Mouse (Mus musculus) right cerebral cortex, postnatal 10 days (tissue): Measurements from ENCODE around the gene Polg2.
A peak's percentile ranks its signal among the peaks of the same experiment; 100 is the strongest.
"Not testable (repeated sequence)": the region's sequence is repeated elsewhere in the genome, so short reads cannot be mapped to it uniquely, and the experiment has no call there.

ENCODE experiments used
- DNase-seq, 2 experiments: peaks; one replicate each; pipeline ENCODE4 v3.0.0; 2021; ENCODE audit warnings: low spot score in 2 of 2

Polg2 gene

GRCm38 (mm10) chr11:106762139-106762799 is 17.1 kb downstream of the Polg2 start:
- DNase-seq, result no peak

GRCm38 (mm10) chr11:106760511-106760910 is 18.8 kb downstream of the Polg2 start:
- DNase-seq, result no peak

- no peak for DNase-seq
Measured at GRCm38 (mm10) chr11:106759028-106759427, 20.3 kb downstream of the Polg2 start.

GRCm38 (mm10) chr11:106755583-106755982 is 23.8 kb downstream of the Polg2 start:
- no peak for DNase-seq

- DNase-seq, result no peak
Measured at GRCm38 (mm10) chr11:106753314-106753713, 26.0 kb downstream of the Polg2 start.

GRCm38 (mm10) chr11:106752103-106752502 is 27.2 kb downstream of the Polg2 start:
- peak; percentile 39 to 47 for DNase-seq

GRCm38 (mm10) chr11:106751039-106752018 is 28.0 kb downstream of the Polg2 start, which contains the start of gene Milr1:
TSS of gene Milr1 (plus strand) at chr11:106751226.
- no peak for DNase-seq

- DNase-seq, result no peak
Measured at GRCm38 (mm10) chr11:106750121-106750751, 29.1 kb downstream of the Polg2 start, which contains the start of gene Pecam1. TSS of gene Pecam1 (minus strand) at chr11:106750628.

GRCm38 (mm10) chr11:106749557-106750120 is 29.7 kb downstream of the Polg2 start:
- DNase-seq, result not testable (repeated sequence)

- no peak for DNase-seq
Measured at GRCm38 (mm10) chr11:106744949-106745348, 34.4 kb downstream of the Polg2 start.

GRCm38 (mm10) chr11:106742388-106742841 is 36.9 kb downstream of the Polg2 start:
- DNase-seq, result no peak

- no peak for DNase-seq
Measured at GRCm38 (mm10) chr11:106741826-106742225, 37.5 kb downstream of the Polg2 start.

- peak; percentile 57 to 58 for DNase-seq
Measured at GRCm38 (mm10) chr11:106741232-106741631, 38.1 kb downstream of the Polg2 start.

GRCm38 (mm10) chr11:106740724-106741123 is 38.6 kb downstream of the Polg2 start:
- not testable (repeated sequence) for DNase-seq

- DNase-seq, result no peak
Measured at GRCm38 (mm10) chr11:106739116-106739515, 40.2 kb downstream of the Polg2 start.

- DNase-seq, result peak; percentile 69 to 74
Measured at GRCm38 (mm10) chr11:106737178-106737621, 42.1 kb downstream of the Polg2 start.

- no peak for DNase-seq
Measured at GRCm38 (mm10) chr11:106736614-106737013, 42.7 kb downstream of the Polg2 start.

- no peak for DNase-seq
Measured at GRCm38 (mm10) chr11:106730714-106731113, 48.6 kb downstream of the Polg2 start.

GRCm38 (mm10) chr11:106729656-106730055 is 49.7 kb downstream of the Polg2 start:
- DNase-seq, result no peak

- DNase-seq, result no peak
Measured at GRCm38 (mm10) chr11:106728402-106729366, 50.7 kb downstream of the Polg2 start.
